ENCODE assay signal across 12 mouse cellular contexts in genomic region chr17:34743719-34744118, GRCm38 (mm10). TPM values are rescaled to one million over a fixed set of nuclear protein-coding genes. Genes with fewer than 3 reads are reported as not detected.
DNase-seq lines count a peak whose midpoint lies in the region; ATAC-seq and TF ChIP-seq lines count a peak whose summit lies in the region.
"Had no signal": no experiment of that assay in that cellular context is flagged by ENCODE, and none has a peak within 500 bp of the region (broad histone marks: within the 10 kb centered on the region; RNA-seq: fewer than 3 reads in every experiment).

Gene C4b, minus strand, starts transcription at chr17:34743882.

- H3K9ac ChIP-seq in midbrain, embryonic 14.5 days (replicated peaks; ENCODE audit: low read length) = no peak within 1 kb of the TSS
- H3K9ac ChIP-seq: embryonic facial prominence, embryonic 15.5 days had no signal

- 89% methylated on average over 7 of the region's 7 CpGs for WGBS in spleen, adult 2 months
- WGBS in small intestine, adult 2 months = 62% methylated on average over 7 of the region's 7 CpGs
- WGBS in midbrain, embryonic 14.5 days = 89% methylated on average over 7 of the region's 7 CpGs

- ATAC-seq in midbrain, embryonic 14.5 days (ENCODE audit: low FRiP score, low TSS enrichment) = no peak

- H3K4me1 ChIP-seq in spleen, adult 2 months (ENCODE audit: control insufficient read depth, insufficient read depth, insufficient read length) = no peaks in the 10 kb centered on the region
- H3K4me1 ChIP-seq in small intestine, adult 2 months (ENCODE audit: control insufficient read depth, insufficient read depth, insufficient read length, low read length) = peaks cover 2% of the 10 kb centered on the region
- H3K4me1 ChIP-seq in midbrain, embryonic 14.5 days (ENCODE audit: control insufficient read depth, insufficient read depth, low read length) = no peaks in the 10 kb centered on the region
- H3K4me1 ChIP-seq: embryonic facial prominence, embryonic 15.5 days had no signal

- 0 out of 2 replicates have a peak, but pooled peaks cover 4% of the 10 kb centered on the region for H3K9me3 ChIP-seq in midbrain, embryonic 14.5 days (ENCODE audit: control insufficient read depth, low read length)
- H3K9me3 ChIP-seq: embryonic facial prominence, embryonic 15.5 days had no signal

- TF ChIP-seq CTCF in spleen, adult 2 months (IDR thresholded peaks at IDR 0.05; ENCODE audit: extremely low read depth, insufficient read depth, insufficient read length, insufficient replicate concordance) = no peak
- TF ChIP-seq CTCF in small intestine, adult 2 months (IDR thresholded peaks at IDR 0.05; ENCODE audit: extremely low read depth, insufficient read length, insufficient replicate concordance, low read depth, low read length) = no peak

- H3K27me3 ChIP-seq in spleen, adult 2 months (ENCODE audit: control insufficient read depth, insufficient read depth, low read length) = no peaks in the 10 kb centered on the region
- no peaks in the 10 kb centered on the region for H3K27me3 ChIP-seq in small intestine, adult 2 months (ENCODE audit: control insufficient read depth, insufficient read depth, low read length)
- no peaks in the 10 kb centered on the region for H3K27me3 ChIP-seq in midbrain, embryonic 14.5 days (ENCODE audit: control insufficient read depth, insufficient read depth, low read length)

- no peak for TF ChIP-seq POLR2A in spleen, adult 2 months (IDR thresholded peaks at IDR 0.05; ENCODE audit: low read depth, low read length)
- TF ChIP-seq POLR2A in small intestine, adult 2 months (IDR thresholded peaks at IDR 0.05; ENCODE audit: low read depth, low read length) = no peak

- H3K4me2 ChIP-seq in midbrain, embryonic 14.5 days (ENCODE audit: low read length) = no peak within 1 kb of the TSS
- H3K4me2 ChIP-seq: embryonic facial prominence, embryonic 15.5 days had no signal

- no peak for DNase-seq in heart, adult 8-10 months (ENCODE audit: low spot score)
- DNase-seq in heart, postnatal 4 days = no peak
- DNase-seq in spleen, adult 2 months (ENCODE audit: low read depth in 1 of 2, low spot score in 2 of 2) = no peak
- DNase-seq in spleen, adult 12 weeks (ENCODE audit: low spot score) = no peak
- DNase-seq in layer of hippocampus, adult 11-12 months (ENCODE audit: low spot score) = peak; percentile 66
- DNase-seq in spleen, postnatal 10 days (ENCODE audit: low spot score in 2 of 2) = no peak
- no peak for DNase-seq in midbrain, embryonic 14.5 days
- DNase-seq: gastrocnemius, postnatal 25 days; spleen, adult 18-20 months had no signal

- no peaks in the 10 kb centered on the region for H3K36me3 ChIP-seq in spleen, adult 2 months (ENCODE audit: control insufficient read depth, insufficient read depth, low read length)
- no peaks in the 10 kb centered on the region for H3K36me3 ChIP-seq in small intestine, adult 2 months (ENCODE audit: control insufficient read depth, insufficient read depth, low read length)
- H3K36me3 ChIP-seq in midbrain, embryonic 14.5 days (ENCODE audit: control insufficient read depth, insufficient read depth, low read length) = no peaks in the 10 kb centered on the region
- H3K36me3 ChIP-seq: embryonic facial prominence, embryonic 15.5 days had no signal

- no peak within 1 kb of the TSS for H3K4me3 ChIP-seq in spleen, adult 2 months (ENCODE audit: extremely low read depth, insufficient read depth, insufficient read length)
- H3K4me3 ChIP-seq in small intestine, adult 2 months (ENCODE audit: low read depth, low read length) = no peak within 1 kb of the TSS
- H3K4me3 ChIP-seq in midbrain, embryonic 14.5 days (replicated peaks; ENCODE audit: low read depth, low read length) = no peak within 1 kb of the TSS
- H3K4me3 ChIP-seq: embryonic facial prominence, embryonic 15.5 days; myocyte had no signal

- no peak within 1 kb of the TSS for H3K27ac ChIP-seq in spleen, adult 2 months (ENCODE audit: insufficient read depth, low read length)
- no peak within 1 kb of the TSS for H3K27ac ChIP-seq in small intestine, adult 2 months (ENCODE audit: insufficient read depth, low read depth, low read length)
- no peak within 1 kb of the TSS for H3K27ac ChIP-seq in midbrain, embryonic 14.5 days (replicated peaks; ENCODE audit: low read depth, low read length)
- H3K27ac ChIP-seq: embryonic facial prominence, embryonic 15.5 days had no signal

RNA-seq across cellular contexts. Expression of gene C4b, which starts in this region (rescaled TPM):
- total RNA-seq in heart, adult 8-10 months (2022) = 10 to 100 TPM; 14.3 to 71.5 (median 21.2) TPM
- total RNA-seq in heart, postnatal 4 days (2021) = 1 to 10 TPM; 5.0 to 5.5 TPM
- 63.4 and 68.8 TPM in 2 replicates for polyA plus RNA-seq in spleen, adult 2 months (2012; rRNA removed)
- polyA plus RNA-seq in small intestine, adult 2 months (2012; rRNA removed) = 16.8 and 17.2 TPM in 2 replicates
- 0.09 TPM in 1 of 2 replicates, not detected in the other for polyA plus RNA-seq in midbrain, embryonic 14.5 days (2014; fragmentation: Nextera tagmentation; extraction: Ambion mirVana)
- polyA plus RNA-seq: myocyte had no signal

Comparison
In these comparisons a context has a peak if more than half of its experiments do, and no peak if none do; other contexts are left out.
1. RNA of gene C4b (polyA plus RNA-seq): 63.4 to 68.8 TPM in spleen, adult 2 months and 16.8 to 17.2 TPM in small intestine, adult 2 months; 0.09 TPM in midbrain, embryonic 14.5 days; every median in the first group is over 10 times any median in the second.